8 mouse cellular contexts compared by ENCODE assay signal in the genomic region with DNA sequence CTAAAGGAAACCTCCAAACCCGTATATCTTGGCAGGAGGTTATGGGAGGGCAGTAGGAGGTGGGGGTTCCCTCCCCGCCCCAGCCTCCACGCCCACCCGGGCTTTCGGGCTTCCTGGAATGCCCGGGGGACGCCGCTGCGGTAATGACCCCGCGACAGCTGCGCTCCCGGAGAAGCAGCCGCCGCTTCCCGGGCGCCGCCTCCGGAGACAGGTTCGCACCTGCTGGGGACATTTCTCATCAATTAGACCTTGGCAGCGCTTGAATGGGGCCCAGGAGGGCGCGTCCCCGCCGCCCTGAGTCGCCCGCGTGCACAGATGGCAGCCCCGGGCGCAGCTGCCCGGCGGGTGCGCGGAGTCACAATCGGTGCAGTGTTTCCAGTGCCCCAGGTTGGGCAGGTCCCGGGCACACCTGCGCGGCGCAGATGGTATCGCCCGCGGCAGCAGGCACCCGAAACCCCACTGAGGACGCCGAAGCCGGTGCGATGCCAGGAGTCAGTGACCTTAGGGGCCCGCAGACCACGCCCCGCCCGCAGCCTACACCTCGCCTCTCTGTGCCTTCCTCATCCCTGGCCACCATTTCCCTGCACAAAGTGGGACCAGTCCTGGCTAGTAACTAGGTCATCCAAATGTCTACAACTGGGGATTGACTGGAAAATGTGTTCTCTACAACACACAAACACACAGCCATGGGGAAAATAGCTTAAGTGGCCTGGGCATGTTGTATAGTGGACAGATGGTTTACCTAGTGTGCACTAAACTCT. TPM values are rescaled to one million over a fixed set of nuclear protein-coding genes. Genes with fewer than 3 reads are reported as not detected.
DNase-seq lines count a peak whose midpoint lies in the region; ATAC-seq and TF ChIP-seq lines count a peak whose summit lies in the region.

No protein-coding gene starts in this region.

- H3K4me2 ChIP-seq in forebrain, embryonic 12.5 days, result peak overlapping the region; percentile 85

- peak overlapping the region; percentile 41 for H3K4me3 ChIP-seq in forebrain, embryonic 12.5 days (replicated peaks)
- peak overlapping the region; percentile 27; the same call in 1 of the 2 replicates for H3K4me3 ChIP-seq in kidney, adult 2 months (ENCODE audit: insufficient read depth, low read depth, low read length)
- no peak overlapping the region for H3K4me3 ChIP-seq in lung, adult 2 months (replicated peaks; ENCODE audit: extremely low read depth, low read depth, low read length)

- 1% methylated on average over 52 of the region's 52 CpGs for WGBS in forebrain, embryonic 12.5 days
- WGBS in kidney, adult 2 months, result 1% methylated on average over 52 of the region's 52 CpGs
- WGBS in lung, adult 2 months, result 2% methylated on average over 52 of the region's 52 CpGs

- no peak for TF ChIP-seq CTCF in kidney, adult 2 months (conservative IDR thresholded peaks at IDR 0.05; ENCODE audit: insufficient read depth, insufficient read length, low read depth, low read length)
- no peak for TF ChIP-seq CTCF in lung, adult 2 months (IDR thresholded peaks at IDR 0.05; ENCODE audit: insufficient read depth, low read length)

- H3K4me1 ChIP-seq in forebrain, embryonic 12.5 days, result peaks cover 25% of the 10 kb centered on the region
- H3K4me1 ChIP-seq in kidney, adult 2 months (ENCODE audit: control insufficient read depth, insufficient read depth, low read length), result peaks cover 16% of the 10 kb centered on the region
- no peaks in the 10 kb centered on the region for H3K4me1 ChIP-seq in lung, adult 2 months (ENCODE audit: control insufficient read depth, insufficient read depth, low read length)

- H3K27me3 ChIP-seq in forebrain, embryonic 12.5 days, result peaks cover 34% of the 10 kb centered on the region
- H3K27me3 ChIP-seq in kidney, adult 2 months (replicated peaks; ENCODE audit: control insufficient read depth, insufficient read depth, low read length), result no peaks in the 10 kb centered on the region

- H3K9ac ChIP-seq in forebrain, embryonic 12.5 days, result peak overlapping the region; percentile 25; the same call in 1 of the 2 replicates

- ATAC-seq in forebrain, embryonic 12.5 days (ENCODE audit: low FRiP score), result peak; percentile 72

- DNase-seq in adrenal gland, postnatal 14 days, result peak; percentile 23
- no peak for DNase-seq in adrenal gland, adult 2 months
- DNase-seq in R1 (ENCODE audit: low read depth, low spot score), result peak; percentile 20
- peak; percentile 56 for DNase-seq in kidney, adult 2 months
- peak; percentile 24 for DNase-seq in lung, adult 2 months
- DNase-seq in retina, embryonic 14.5 days (ENCODE audit: low spot score), result peak; percentile 72
- DNase-seq in natural killer cell, adult 2 months (ENCODE audit: low spot score in 2 of 2), result no peak

- no peaks in the 10 kb centered on the region for H3K9me3 ChIP-seq in forebrain, embryonic 12.5 days

- H3K36me3 ChIP-seq in forebrain, embryonic 12.5 days (replicated peaks), result no peaks in the 10 kb centered on the region
- H3K36me3 ChIP-seq in kidney, adult 2 months (ENCODE audit: control insufficient read depth, insufficient read depth, low read length), result no peaks in the 10 kb centered on the region

- peak overlapping the region; percentile 32; the same call in 1 of the 2 replicates for H3K27ac ChIP-seq in forebrain, embryonic 12.5 days
- H3K27ac ChIP-seq in kidney, adult 2 months (ENCODE audit: insufficient read depth, low read depth, low read length), result no peak overlapping the region

- no peak for TF ChIP-seq POLR2A in kidney, adult 2 months (IDR thresholded peaks at IDR 0.05; ENCODE audit: low read depth, low read length)
- TF ChIP-seq POLR2A in lung, adult 2 months (IDR thresholded peaks at IDR 0.05; ENCODE audit: borderline replicate concordance, extremely low read depth, low read depth, low read length), result no peak

RNA-seq across cellular contexts. Expression of a gene that starts 31.4 kb away (rescaled TPM):
- total RNA-seq in adrenal gland, postnatal 14 days (2021), result 3.2 and 5.3 TPM in 2 replicates
- 1 to 10 TPM; 2.9 to 3.8 TPM for total RNA-seq in adrenal gland, adult 2 months (2021)
- 5.6 and 7.8 TPM in 2 replicates for polyA plus RNA-seq in adrenal gland, adult 2 months (2012; rRNA removed)
- polyA plus RNA-seq in forebrain, embryonic 12.5 days (2016; fragmentation: Nextera tagmentation; extraction: Ambion mirVana), result 7.8 and 7.9 TPM in 2 replicates
- 7.7 and 8.2 TPM in 2 replicates for polyA plus RNA-seq in kidney, adult 2 months (2012; rRNA removed)
- polyA plus RNA-seq in lung, adult 2 months (2012; rRNA removed), result 67.0 and 89.3 TPM in 2 replicates

RNA-seq across cellular contexts. Expression of a gene that starts 59.9 kb away (rescaled TPM):
- total RNA-seq in adrenal gland, postnatal 14 days (2021), result 0.89 and 0.98 TPM in 2 replicates
- 1 to 10 TPM in 1 of 2 experiments, under 1 TPM in 1; 0.35 to 1.2 TPM for total RNA-seq in adrenal gland, adult 2 months (2021)
- 1.5 and 1.8 TPM in 2 replicates for polyA plus RNA-seq in adrenal gland, adult 2 months (2012; rRNA removed)
- polyA plus RNA-seq in forebrain, embryonic 12.5 days (2016; fragmentation: Nextera tagmentation; extraction: Ambion mirVana), result 4.1 and 4.6 TPM in 2 replicates
- 1.5 and 1.7 TPM in 2 replicates for polyA plus RNA-seq in kidney, adult 2 months (2012; rRNA removed)
- polyA plus RNA-seq in lung, adult 2 months (2012; rRNA removed), result 8.9 and 10.1 TPM in 2 replicates

Comparison
In these comparisons a context has a peak if more than half of its experiments do, and no peak if none do; other contexts are left out.
1. DNase-seq: peak in adrenal gland, postnatal 14 days (single experiment), R1 (single experiment), kidney, adult 2 months (single experiment), lung, adult 2 months (single experiment) and retina, embryonic 14.5 days (single experiment); none in adrenal gland, adult 2 months (single experiment) and natural killer cell, adult 2 months (0 of 2).